Mouse (Mus musculus): ENCODE data around the gene Olfr462. TPM values are rescaled to one million over a fixed set of nuclear protein-coding genes. Genes with fewer than 3 reads are reported as not detected.

Gene Olfr462
- polyA plus RNA-seq, 1 experiment from 2014 or later = not detected

Other genes starting within 250 kb of the Olfr462 start
- 0.68 and 1.4 TPM in 2 replicates for gene Rnf43, start 229.5 kb downstream of the Olfr462 start, polyA plus RNA-seq (2015; fragmentation: Nextera tagmentation; extraction: Ambion mirVana)
- 127 TPM in 2 replicates for gene Supt4a, start 154.7 kb downstream of the Olfr462 start, polyA plus RNA-seq (2015; fragmentation: Nextera tagmentation; extraction: Ambion mirVana)
- gene Tspoap1, start 131.7 kb downstream of the Olfr462 start, polyA plus RNA-seq (2015; fragmentation: Nextera tagmentation; extraction: Ambion mirVana) = 62.6 and 68.5 TPM in 2 replicates
- gene Mpo, start 98.7 kb downstream of the Olfr462 start, polyA plus RNA-seq (2015; fragmentation: Nextera tagmentation; extraction: Ambion mirVana) = 0.08 and 0.22 TPM in 2 replicates
- gene Lpo, start 64.0 kb downstream of the Olfr462 start, polyA plus RNA-seq (2015; fragmentation: Nextera tagmentation; extraction: Ambion mirVana) = 1.9 and 3.8 TPM in 2 replicates
- 11.0 and 13.2 TPM in 2 replicates for gene Mks1, start 39.1 kb downstream of the Olfr462 start, polyA plus RNA-seq (2015; fragmentation: Nextera tagmentation; extraction: Ambion mirVana)
- 0.34 and 0.57 TPM in 2 replicates for gene Epx, start 16.7 kb downstream of the Olfr462 start, polyA plus RNA-seq (2015; fragmentation: Nextera tagmentation; extraction: Ambion mirVana)
- gene Olfr463, start 5.1 kb upstream of the Olfr462 start, polyA plus RNA-seq (2015; fragmentation: Nextera tagmentation; extraction: Ambion mirVana) = not detected in 2 replicates
- 0.20 TPM in 2 replicates for gene Olfr464, start 28.7 kb upstream of the Olfr462 start, polyA plus RNA-seq (2015; fragmentation: Nextera tagmentation; extraction: Ambion mirVana)
- 57.3 and 58.8 TPM in 2 replicates for gene Dynll2, start 95.3 kb upstream of the Olfr462 start, polyA plus RNA-seq (2015; fragmentation: Nextera tagmentation; extraction: Ambion mirVana)
- 200 and 230 TPM in 2 replicates for gene Srsf1, start 155.1 kb upstream of the Olfr462 start, polyA plus RNA-seq (2015; fragmentation: Nextera tagmentation; extraction: Ambion mirVana)
- gene Vezf1, start 176.0 kb upstream of the Olfr462 start, polyA plus RNA-seq (2015; fragmentation: Nextera tagmentation; extraction: Ambion mirVana) = 39.5 and 47.4 TPM in 2 replicates
- 46.1 and 54.7 TPM in 2 replicates for gene Cuedc1, start 205.8 kb upstream of the Olfr462 start, polyA plus RNA-seq (2015; fragmentation: Nextera tagmentation; extraction: Ambion mirVana)